Mouse (Mus musculus) lung, embryonic 15.5 days (tissue): ENCODE measurements around the gene Il31. TPM values are rescaled to one million over a fixed set of nuclear protein-coding genes. Genes with fewer than 3 reads are reported as not detected.

Experiments used
- ATAC-seq: fragments of 200-750 bp; cut with Nextera tagmentation; 2 replicates; pipeline ENCODE4 v1.8.0; 2017; ENCODE audit warnings: moderate number of reproducible peaks, borderline replicate concordance; ENCODE audit not compliant: low FRiP score, low TSS enrichment; ENCODE audit errors: extremely low read depth
- H3K27ac ChIP-seq: fragments of 300-500 bp; sonication (generic); 2 replicates; pipeline ENCODE4 v1.5.1; 2015; ENCODE audit warnings: moderate library complexity, mild to moderate bottlenecking, inconsistent platforms
- H3K27me3 ChIP-seq: fragments of 300-500 bp; sonication (generic); 2 replicates; pipeline ENCODE4 v1.6.1; 2015; ENCODE audit warnings: inconsistent platforms
- H3K36me3 ChIP-seq: fragments of 300-500 bp; sonication (generic); 2 replicates; pipeline ENCODE4 v1.6.1; 2015; ENCODE audit warnings: inconsistent platforms
- H3K4me1 ChIP-seq: fragments of 300-500 bp; sonication (generic); 2 replicates; pipeline ENCODE4 v1.6.1; 2015; ENCODE audit warnings: inconsistent platforms
- H3K4me2 ChIP-seq: fragments of 300-500 bp; sonication (generic); 2 replicates; pipeline ENCODE4 v1.6.1; 2015; ENCODE audit warnings: inconsistent platforms, mild to moderate bottlenecking, moderate library complexity
- H3K4me3 ChIP-seq: fragments of 300-500 bp; sonication (generic); 2 replicates; pipeline ENCODE4 v1.5.1; 2015; ENCODE audit warnings: mild to moderate bottlenecking, inconsistent platforms
- H3K9ac ChIP-seq: fragments of 300-500 bp; sonication (generic); 2 replicates; pipeline ENCODE4 v1.6.1; 2015; ENCODE audit warnings: inconsistent platforms
- H3K9me3 ChIP-seq: fragments of 300-500 bp; sonication (generic); 2 replicates; pipeline ENCODE4 v1.6.1; 2016; ENCODE audit warnings: inconsistent platforms
- WGBS: fragments of 180-500 bp; shearing (Covaris S2); methylation state at CpG from one replicate; pipeline ENCODE4 v1.1.7; 2015; 5-methylcytosine and 5-hydroxymethylcytosine counted together
- polyA plus RNA-seq: library from polyadenylated mRNA; unstranded; fragments of >200 nt; fragmentation: Nextera tagmentation; extraction: Ambion mirVana; gene quantifications from 2 replicates; pipeline ENCODE4 v1.2.1, GENCODE M21; 2015

Gene Il31
- polyA plus RNA-seq: not detected in 2 replicates

- Histone ChIP-seq H3K36me3 (no peaks in the 10 kb centered on the region), H3K4me1 (0 out of 2 replicates have a peak, but pooled peaks cover 10% of the 10 kb centered on the region), H3K27me3 (no peaks in the 10 kb centered on the region; the same call in 1 of the 2 replicates), H3K4me2 (peak within 1 kb of the TSS; percentile 48), H3K9ac (no peak within 1 kb of the TSS), H3K9me3 (no peaks in the 10 kb centered on the region), H3K27ac (no peak within 1 kb of the TSS), H3K4me3 (no peak within 1 kb of the TSS)
- ATAC-seq: no peak
- 7% methylated on average over 25 of the region's 25 CpGs for WGBS
Measured at GRCm38 (mm10) chr5:123489112-123489785, at the start of gene Il31, which contains the start of gene Lrrc43. Gene Il31 (minus strand): TSS chr5:123489489. Gene Lrrc43 (plus strand): TSS chr5:123489305.

GRCm38 (mm10) chr5:123533801-123534200 is 44.5 kb upstream of the Il31 start:
- no peak overlapping the region for H3K4me3 ChIP-seq
- no peak for ATAC-seq
- H3K9ac ChIP-seq: no peak overlapping the region
- H3K4me1 ChIP-seq: no peaks in the 10 kb centered on the region
- WGBS: 89% methylated on average over 10 of the region's 10 CpGs
- no peaks in the 10 kb centered on the region for H3K9me3 ChIP-seq
- H3K27me3 ChIP-seq: no peaks in the 10 kb centered on the region
- peaks cover 53% of the 10 kb centered on the region for H3K36me3 ChIP-seq
- H3K4me2 ChIP-seq: no peak overlapping the region
- no peak overlapping the region for H3K27ac ChIP-seq

- H3K4me2 ChIP-seq: no peak overlapping the region
- no peak overlapping the region for H3K4me3 ChIP-seq
- H3K27me3 ChIP-seq: no peaks in the 10 kb centered on the region
- no peak overlapping the region for H3K9ac ChIP-seq
- no peak overlapping the region for H3K27ac ChIP-seq
- H3K36me3 ChIP-seq: peaks cover 47% of the 10 kb centered on the region
- no peaks in the 10 kb centered on the region for H3K9me3 ChIP-seq
- no peaks in the 10 kb centered on the region for H3K4me1 ChIP-seq
- WGBS: 87% methylated on average over 8 of the region's 8 CpGs
- ATAC-seq: no peak
Measured at GRCm38 (mm10) chr5:123530056-123530455, 40.8 kb upstream of the Il31 start.

- Histone ChIP-seq H3K36me3 (peaks cover 37% of the 10 kb centered on the region), H3K4me2 (no peak overlapping the region)
- 66% methylated on average over 7 of the region's 7 CpGs for WGBS
Measured at GRCm38 (mm10) chr5:123528641-123529040, 39.4 kb upstream of the Il31 start.

GRCm38 (mm10) chr5:123525916-123526495 is 36.7 kb upstream of the Il31 start:
- no peak overlapping the region for H3K9ac ChIP-seq
- no peak overlapping the region for H3K27ac ChIP-seq
- H3K36me3 ChIP-seq: peaks cover 12% of the 10 kb centered on the region; the same call in 1 of the 2 replicates
- 91% methylated on average over 9 of the region's 9 CpGs for WGBS
- no peak overlapping the region for H3K4me3 ChIP-seq
- no peak for ATAC-seq
- H3K4me1 ChIP-seq: peaks cover 20% of the 10 kb centered on the region
- no peaks in the 10 kb centered on the region for H3K9me3 ChIP-seq
- H3K27me3 ChIP-seq: no peaks in the 10 kb centered on the region
- no peak overlapping the region for H3K4me2 ChIP-seq

More at GRCm38 (mm10) chr5:123528641-123529040, 39.4 kb upstream of the Il31 start:
- H3K27me3 ChIP-seq: no peaks in the 10 kb centered on the region
- no peak overlapping the region for H3K27ac ChIP-seq
- H3K9me3 ChIP-seq: no peaks in the 10 kb centered on the region
- H3K4me3 ChIP-seq: no peak overlapping the region
- ATAC-seq: no peak
- H3K9ac ChIP-seq: no peak overlapping the region
- peaks cover 4% of the 10 kb centered on the region for H3K4me1 ChIP-seq

- Histone ChIP-seq H3K4me3 (peak within 1 kb of the TSS; percentile 87), H3K9me3 (no peaks in the 10 kb centered on the region), H3K4me1 (peaks cover 20% of the 10 kb centered on the region), H3K36me3 (0 out of 2 replicates have a peak, but pooled peaks cover 8% of the 10 kb centered on the region), H3K9ac (no peak within 1 kb of the TSS), H3K27me3 (no peaks in the 10 kb centered on the region), H3K27ac (no peak within 1 kb of the TSS), H3K4me2 (peak within 1 kb of the TSS; percentile 82)
- 84% methylated on average over 7 of the region's 7 CpGs for WGBS
- no peak for ATAC-seq
Measured at GRCm38 (mm10) chr5:123525281-123525680, 36.0 kb upstream of the Il31 start, which contains the start of gene Gm49027. Gene Gm49027 (minus strand): TSS chr5:123525488.

GRCm38 (mm10) chr5:123524393-123524750 is 35.1 kb upstream of the Il31 start:
- no peak overlapping the region for H3K27ac ChIP-seq
- no peaks in the 10 kb centered on the region for H3K9me3 ChIP-seq
- peak overlapping the region; percentile 82 for H3K4me2 ChIP-seq
- H3K36me3 ChIP-seq: 0 out of 2 replicates have a peak, but pooled peaks cover 8% of the 10 kb centered on the region
- peak; percentile 96 for ATAC-seq
- H3K4me1 ChIP-seq: peaks cover 20% of the 10 kb centered on the region
- H3K4me3 ChIP-seq: peak overlapping the region; percentile 87
- 3% methylated on average over 26 of the region's 27 CpGs for WGBS
- H3K27me3 ChIP-seq: no peaks in the 10 kb centered on the region
- no peak overlapping the region for H3K9ac ChIP-seq

GRCm38 (mm10) chr5:123523692-123524392 is 34.6 kb upstream of the Il31 start, which contains the start of gene Diablo:
Gene Diablo (minus strand): TSS chr5:123524176.
- Histone ChIP-seq H3K27ac (peak within 1 kb of the TSS; percentile 31; the same call in 1 of the 2 replicates), H3K4me3 (peak within 1 kb of the TSS; percentile 87), H3K9me3 (no peaks in the 10 kb centered on the region), H3K36me3 (0 out of 2 replicates have a peak, but pooled peaks cover 6% of the 10 kb centered on the region), H3K4me2 (peak within 1 kb of the TSS; percentile 82), H3K4me1 (peaks cover 20% of the 10 kb centered on the region), H3K9ac (peak within 1 kb of the TSS; percentile 83), H3K27me3 (no peaks in the 10 kb centered on the region)
- ATAC-seq: peak; percentile 97
- under 1% methylated on average over 82 of the region's 82 CpGs for WGBS

- Histone ChIP-seq H3K4me2 (no peak overlapping the region), H3K9me3 (no peaks in the 10 kb centered on the region), H3K36me3 (peaks cover 10% of the 10 kb centered on the region; the same call in 1 of the 2 replicates), H3K4me3 (no peak overlapping the region), H3K27me3 (no peaks in the 10 kb centered on the region), H3K27ac (no peak overlapping the region), H3K9ac (no peak overlapping the region; the same call in 1 of the 2 replicates), H3K4me1 (peaks cover 20% of the 10 kb centered on the region)
- no peak for ATAC-seq
- WGBS: 83% methylated on average over 1 of the region's 1 CpGs
Measured at GRCm38 (mm10) chr5:123522166-123522565, 32.9 kb upstream of the Il31 start.

GRCm38 (mm10) chr5:123521621-123522020 is 32.3 kb upstream of the Il31 start:
- H3K4me1 ChIP-seq: peaks cover 20% of the 10 kb centered on the region
- H3K9ac ChIP-seq: no peak overlapping the region
- H3K4me2 ChIP-seq: no peak overlapping the region
- H3K4me3 ChIP-seq: no peak overlapping the region
- H3K27me3 ChIP-seq: no peaks in the 10 kb centered on the region
- no peak for ATAC-seq
- H3K27ac ChIP-seq: no peak overlapping the region
- peaks cover 15% of the 10 kb centered on the region; the same call in 1 of the 2 replicates for H3K36me3 ChIP-seq
- WGBS: 75% methylated on average over 1 of the region's 1 CpGs
- no peaks in the 10 kb centered on the region for H3K9me3 ChIP-seq

- no peak for ATAC-seq
- H3K9ac ChIP-seq: no peak overlapping the region
- no peaks in the 10 kb centered on the region for H3K9me3 ChIP-seq
- WGBS: 81% methylated on average over 9 of the region's 9 CpGs
- no peak overlapping the region for H3K27ac ChIP-seq
- peaks cover 20% of the 10 kb centered on the region for H3K4me1 ChIP-seq
- no peaks in the 10 kb centered on the region for H3K27me3 ChIP-seq
- H3K4me2 ChIP-seq: no peak overlapping the region
- no peak overlapping the region for H3K4me3 ChIP-seq
- H3K36me3 ChIP-seq: peaks cover 23% of the 10 kb centered on the region; the same call in 1 of the 2 replicates
Measured at GRCm38 (mm10) chr5:123520666-123521065, 31.4 kb upstream of the Il31 start.
